Mouse (Mus musculus) hindbrain, embryonic 15.5 days (tissue): ENCODE data around the gene Wapl. TPM values are rescaled to one million over a fixed set of nuclear protein-coding genes. Genes with fewer than 3 reads are reported as not detected.

Experiments
- ATAC-seq: fragments of 200-750 bp; cut with Nextera tagmentation; 2 replicates; pipeline ENCODE4 v1.8.0; 2017; ENCODE audit warnings: low read depth, moderate number of reproducible peaks, moderate TSS enrichment; ENCODE audit not compliant: low FRiP score
- H3K27ac ChIP-seq: fragments of 300-500 bp; sonication (generic); replicated peaks from 2 replicates; pipeline ENCODE4 v1.5.1; 2015; ENCODE audit warnings: mild to moderate bottlenecking, inconsistent platforms
- H3K27me3 ChIP-seq: fragments of 300-500 bp; sonication (generic); 2 replicates; pipeline ENCODE4 v1.6.1; 2015; ENCODE audit warnings: control low read depth, inconsistent platforms
- H3K36me3 ChIP-seq: fragments of 300-500 bp; sonication (generic); 2 replicates; pipeline ENCODE4 v1.6.1; 2015; ENCODE audit warnings: control low read depth, inconsistent platforms
- H3K4me1 ChIP-seq: fragments of 300-500 bp; sonication (generic); replicated peaks from 2 replicates; pipeline ENCODE4 v1.6.1; 2015; ENCODE audit warnings: control low read depth, inconsistent platforms
- H3K4me2 ChIP-seq: fragments of 300-500 bp; sonication (generic); 2 replicates; pipeline ENCODE4 v1.6.1; 2015; ENCODE audit warnings: moderate library complexity, mild to moderate bottlenecking, inconsistent platforms
- H3K4me3 ChIP-seq: fragments of 300-500 bp; sonication (generic); 2 replicates; pipeline ENCODE4 v1.5.1; 2015; ENCODE audit warnings: mild to moderate bottlenecking, inconsistent platforms
- H3K9ac ChIP-seq: fragments of 300-500 bp; sonication (generic); 2 replicates; pipeline ENCODE4 v1.6.1; 2015; ENCODE audit warnings: inconsistent platforms
- H3K9me3 ChIP-seq: fragments of 300-500 bp; sonication (generic); 2 replicates; pipeline ENCODE4 v1.6.1; 2016; ENCODE audit warnings: control low read depth, inconsistent platforms
- WGBS: fragments of 180-500 bp; shearing (Covaris S2); methylation state at CpG from one replicate; pipeline ENCODE4 v1.1.7; 2015; 5-methylcytosine and 5-hydroxymethylcytosine counted together
- polyA plus RNA-seq: library from polyadenylated mRNA; unstranded; fragments of >200 nt; fragmentation: Nextera tagmentation; extraction: Ambion mirVana; gene quantifications from 2 replicates; pipeline ENCODE4 v1.2.1, GENCODE M21; 2015

The Wapl gene
- polyA plus RNA-seq, 1 experiment from 2014 or later, result 12.3 TPM

DNA sequence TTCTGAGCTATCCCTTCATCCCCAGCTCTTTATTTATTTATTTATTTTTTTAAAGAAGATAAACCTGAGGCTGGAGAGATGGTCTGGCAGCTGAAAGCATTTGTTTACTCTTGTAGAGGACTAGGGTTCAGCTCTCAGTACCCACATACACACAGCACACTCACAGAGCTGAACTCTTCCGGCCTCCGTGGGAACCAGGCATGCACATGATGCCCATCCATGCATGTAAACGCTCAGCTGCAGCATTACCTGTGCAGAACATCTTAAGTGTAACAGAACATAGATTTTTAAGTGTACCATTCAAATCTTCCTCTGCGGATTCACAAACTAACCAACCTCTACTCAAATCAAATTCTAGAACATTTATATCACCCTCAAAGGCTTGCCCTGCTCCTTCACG, 92.5 kb downstream of the Wapl start:
- peaks cover 16% of the 10 kb centered on the region for H3K4me1 ChIP-seq
- H3K27ac ChIP-seq, result no peak overlapping the region
- ATAC-seq, result no peak
- no peaks in the 10 kb centered on the region for H3K36me3 ChIP-seq
- H3K27me3 ChIP-seq, result no peaks in the 10 kb centered on the region
- H3K4me2 ChIP-seq, result no peak overlapping the region
- H3K9ac ChIP-seq, result no peak overlapping the region
- no peak overlapping the region for H3K4me3 ChIP-seq
- H3K9me3 ChIP-seq, result no peaks in the 10 kb centered on the region
- 95% methylated on average over 5 of the region's 5 CpGs for WGBS

DNA sequence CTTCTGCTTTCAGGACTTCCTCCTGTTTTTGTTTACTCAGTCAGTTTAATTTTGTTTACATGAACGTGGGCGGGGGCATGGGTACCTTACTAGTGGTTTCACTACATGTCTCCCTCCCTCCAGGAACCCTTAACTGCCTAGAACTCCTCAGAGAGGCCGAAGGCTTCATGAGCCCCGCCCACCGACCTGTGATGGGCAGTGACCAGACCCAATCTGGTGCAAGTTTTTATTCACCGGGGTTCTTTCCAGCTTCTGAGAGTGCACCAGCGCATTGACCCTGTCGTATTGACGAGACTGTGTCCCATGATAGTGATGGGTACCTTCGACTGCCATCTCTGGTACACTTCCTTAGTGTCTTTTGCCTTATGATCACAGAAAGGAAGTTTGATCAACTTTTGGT, 94.6 kb downstream of the Wapl start:
- 0% methylated on average over 10 of the region's 10 CpGs for WGBS

DNA sequence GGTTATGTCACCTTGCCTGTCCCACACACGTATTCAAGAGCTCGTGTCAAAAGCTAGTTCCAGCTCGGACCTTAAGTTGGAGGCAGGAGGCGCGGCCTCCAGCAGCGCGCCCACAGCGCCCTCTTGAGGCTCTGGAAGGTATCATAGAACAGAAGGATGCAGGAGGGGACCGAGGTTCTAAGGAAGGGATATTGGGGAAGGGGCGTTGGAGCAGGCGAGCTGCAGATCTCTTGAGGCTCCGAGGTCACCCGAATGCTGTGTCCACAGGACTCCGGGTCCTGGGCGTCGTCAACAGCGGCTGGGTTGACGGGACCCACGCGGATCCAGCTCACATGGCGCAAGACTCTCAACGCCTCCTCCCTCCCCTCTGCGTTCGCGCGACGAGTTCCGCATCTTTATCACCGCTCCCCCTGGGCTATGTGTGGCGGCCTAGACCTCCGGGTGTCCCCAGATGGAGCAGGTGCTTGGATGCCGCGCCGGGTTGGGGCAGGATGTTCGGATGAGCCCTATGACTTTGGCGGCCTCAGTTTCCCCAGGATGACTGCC, 95.4 kb downstream of the Wapl start:
- Histone ChIP-seq H3K9ac (peak overlapping the region; percentile 57), H3K4me1 (peaks cover 16% of the 10 kb centered on the region), H3K4me3 (peak overlapping the region; percentile 50), H3K4me2 (peak overlapping the region; percentile 97), H3K36me3 (no peaks in the 10 kb centered on the region), H3K27me3 (no peaks in the 10 kb centered on the region), H3K9me3 (no peaks in the 10 kb centered on the region), H3K27ac (no peak overlapping the region)
- WGBS, result under 1% methylated on average over 36 of the region's 36 CpGs
- peak; percentile 68 for ATAC-seq

More for the DNA sequence above, 94.6 kb downstream of the Wapl start:
- H3K4me3 ChIP-seq, result peak overlapping the region; percentile 50
- H3K9me3 ChIP-seq, result no peaks in the 10 kb centered on the region
- peak; percentile 36; the same call in 1 of the 2 replicates for ATAC-seq
- no peak overlapping the region for H3K9ac ChIP-seq
- H3K27me3 ChIP-seq, result no peaks in the 10 kb centered on the region
- H3K27ac ChIP-seq, result no peak overlapping the region
- H3K4me1 ChIP-seq, result peaks cover 16% of the 10 kb centered on the region
- H3K4me2 ChIP-seq, result peak overlapping the region; percentile 97
- H3K36me3 ChIP-seq, result no peaks in the 10 kb centered on the region

DNA sequence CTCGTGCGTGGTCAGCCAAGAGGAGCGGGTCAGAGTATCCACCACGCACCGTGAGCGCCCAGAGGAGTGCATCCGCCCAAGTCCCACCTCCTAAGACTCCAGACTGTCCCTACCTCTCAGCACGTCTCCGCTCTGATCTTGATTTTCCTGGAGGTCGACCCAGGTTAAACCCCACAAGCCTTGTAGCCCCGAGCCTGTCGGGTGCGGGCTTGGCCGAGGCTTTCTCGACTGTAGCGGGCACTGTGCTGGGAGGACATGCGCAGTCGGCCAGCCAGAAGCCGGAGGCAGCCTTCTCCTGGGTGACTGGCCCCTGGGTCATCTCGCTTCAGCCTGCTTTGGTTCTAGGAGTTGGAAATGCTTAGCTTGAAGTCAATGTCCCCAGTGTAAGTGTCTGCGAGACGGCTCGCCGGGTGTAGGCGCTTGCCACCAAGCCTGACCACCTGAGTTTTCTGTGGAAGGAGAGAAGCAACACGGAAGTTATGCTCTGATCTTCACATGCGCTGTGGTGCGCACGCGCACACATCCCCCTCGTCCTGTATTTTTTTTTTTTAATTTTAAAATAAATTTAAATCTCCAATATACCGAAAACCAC, 95.9 kb downstream of the Wapl start:
- H3K27me3 ChIP-seq, result no peaks in the 10 kb centered on the region

DNA sequence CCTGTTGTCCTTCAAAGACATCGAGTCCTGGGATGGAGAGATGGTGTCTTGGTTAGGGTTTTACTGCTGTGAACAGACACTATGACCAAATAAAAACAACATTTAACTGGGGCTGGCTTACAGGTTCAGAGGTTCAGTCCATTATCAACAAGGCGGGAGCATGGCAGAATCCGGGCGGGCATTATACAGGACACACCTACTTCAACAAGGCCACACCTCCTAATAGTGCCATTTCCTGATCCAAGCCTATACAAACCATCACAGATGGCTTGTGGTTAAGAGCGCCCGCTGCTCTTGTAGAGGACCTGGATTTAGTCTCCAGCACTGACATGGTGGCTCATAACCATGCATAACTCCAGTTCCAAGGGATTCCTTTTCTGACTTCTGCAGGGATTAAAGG, 96.7 kb downstream of the Wapl start:
- Histone ChIP-seq H3K4me3 (no peak overlapping the region), H3K4me2 (peak overlapping the region; percentile 97; the same call in 1 of the 2 replicates), H3K27me3 (no peaks in the 10 kb centered on the region), H3K36me3 (no peaks in the 10 kb centered on the region), H3K27ac (no peak overlapping the region), H3K9me3 (no peaks in the 10 kb centered on the region), H3K9ac (no peak overlapping the region), H3K4me1 (peaks cover 16% of the 10 kb centered on the region)
- no peak for ATAC-seq
- WGBS, result 88% methylated on average over 6 of the region's 6 CpGs

More for the DNA sequence above, 95.9 kb downstream of the Wapl start:
- H3K4me1 ChIP-seq, result peaks cover 16% of the 10 kb centered on the region
- no peak overlapping the region for H3K27ac ChIP-seq
- H3K9ac ChIP-seq, result peak overlapping the region; percentile 57
- peak overlapping the region; percentile 97 for H3K4me2 ChIP-seq
- no peaks in the 10 kb centered on the region for H3K36me3 ChIP-seq
- H3K9me3 ChIP-seq, result no peaks in the 10 kb centered on the region
- peak overlapping the region; percentile 50 for H3K4me3 ChIP-seq
- ATAC-seq, result peak; percentile 77
- 16% methylated on average over 32 of the region's 32 CpGs for WGBS

DNA sequence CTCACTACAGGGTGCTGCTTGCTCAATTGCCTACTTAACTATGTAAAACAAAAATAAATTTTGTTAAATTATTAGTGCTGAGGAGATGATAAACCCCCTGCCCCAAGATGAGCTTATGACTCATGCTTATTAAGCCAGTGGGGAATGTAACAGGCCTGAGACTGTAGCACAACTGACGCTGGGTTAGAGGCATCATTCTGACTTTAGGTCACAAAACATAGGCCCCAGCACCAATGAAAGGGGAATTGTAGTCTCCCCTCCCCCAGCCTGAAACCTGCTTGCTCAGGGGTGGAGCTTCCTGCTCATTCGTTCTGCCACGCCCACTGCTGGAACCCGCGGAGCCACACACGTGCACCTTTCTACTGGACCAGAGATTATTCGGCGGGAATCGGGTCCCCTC, 97.9 kb downstream of the Wapl start:
- no peak overlapping the region for H3K4me2 ChIP-seq
- 25% methylated on average over 9 of the region's 9 CpGs for WGBS
- no peak overlapping the region for H3K4me3 ChIP-seq
- H3K36me3 ChIP-seq, result no peaks in the 10 kb centered on the region
- H3K27me3 ChIP-seq, result no peaks in the 10 kb centered on the region
- no peaks in the 10 kb centered on the region for H3K9me3 ChIP-seq
- H3K9ac ChIP-seq, result no peak overlapping the region
- no peak overlapping the region for H3K27ac ChIP-seq
- peaks cover 16% of the 10 kb centered on the region for H3K4me1 ChIP-seq
- ATAC-seq, result no peak

DNA sequence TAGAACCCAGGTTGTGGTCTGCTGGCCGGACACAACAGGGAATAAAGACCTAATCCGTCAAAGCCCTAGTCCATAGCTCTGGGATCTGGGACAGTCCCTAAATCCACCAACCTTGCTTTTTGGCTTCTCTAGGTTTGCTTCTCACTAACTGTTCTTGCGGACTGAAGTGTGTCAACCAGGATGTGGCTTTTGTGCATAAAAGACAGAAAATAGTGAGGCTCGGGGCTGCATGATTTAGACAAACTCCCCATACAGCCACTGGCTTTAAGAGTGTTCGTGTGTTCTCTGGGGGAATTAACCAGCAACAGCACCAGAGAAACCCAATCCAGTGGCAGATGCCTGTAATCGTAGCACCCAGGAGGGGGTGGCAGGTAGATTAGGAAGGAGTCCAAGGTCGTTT, 98.4 kb downstream of the Wapl start:
- Histone ChIP-seq H3K4me3 (no peak overlapping the region), H3K4me1 (peaks cover 16% of the 10 kb centered on the region), H3K9ac (no peak overlapping the region), H3K27me3 (no peaks in the 10 kb centered on the region), H3K27ac (no peak overlapping the region), H3K36me3 (no peaks in the 10 kb centered on the region), H3K9me3 (no peaks in the 10 kb centered on the region), H3K4me2 (no peak overlapping the region)
- WGBS, result 64% methylated on average over 7 of the region's 7 CpGs
- ATAC-seq, result no peak

DNA sequence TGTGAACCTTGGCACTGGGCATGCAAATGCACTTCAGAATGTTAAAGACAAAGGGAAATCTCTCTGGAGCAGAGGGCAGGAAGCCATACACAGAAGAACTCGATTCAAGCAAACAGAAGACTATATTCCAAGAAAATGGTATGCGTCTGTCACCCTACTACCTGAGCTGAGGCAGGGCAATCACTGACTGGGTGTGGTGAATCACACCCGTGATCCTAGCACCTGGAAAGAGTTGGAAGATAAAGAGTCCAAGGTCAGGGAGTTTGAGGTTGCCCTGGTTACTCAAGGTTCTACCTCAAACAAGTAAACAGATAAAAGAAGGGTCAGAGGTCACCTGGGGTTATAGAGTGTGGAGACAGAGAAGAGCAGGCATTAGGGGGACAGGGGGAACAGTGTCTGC, 100.0 kb downstream of the Wapl start:
- Histone ChIP-seq H3K9ac (no peak overlapping the region), H3K4me2 (no peak overlapping the region), H3K9me3 (no peaks in the 10 kb centered on the region), H3K4me3 (no peak overlapping the region), H3K36me3 (no peaks in the 10 kb centered on the region), H3K4me1 (peaks cover 11% of the 10 kb centered on the region), H3K27ac (no peak overlapping the region), H3K27me3 (no peaks in the 10 kb centered on the region)
- ATAC-seq, result no peak
- WGBS, result 85% methylated on average over 3 of the region's 3 CpGs

DNA sequence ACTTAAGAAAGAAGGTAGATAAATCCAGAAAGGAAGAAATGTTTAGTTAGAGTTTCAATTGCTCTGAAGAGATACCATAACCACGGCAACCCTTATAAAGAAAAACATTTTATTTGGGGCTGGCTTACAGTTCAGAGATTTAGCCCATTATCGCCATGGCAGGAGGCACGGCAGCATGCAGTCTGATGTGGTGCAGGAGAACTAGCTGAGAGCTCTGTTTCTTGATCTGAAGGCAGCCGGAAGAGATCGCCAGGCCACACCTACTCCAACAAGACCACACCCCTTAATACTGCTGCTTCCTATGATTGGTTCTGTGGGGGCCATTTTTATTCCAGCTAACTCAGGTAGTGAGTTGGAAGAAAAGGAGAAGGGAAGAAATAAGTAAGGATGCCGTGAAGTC, 100.5 kb downstream of the Wapl start:
- Histone ChIP-seq H3K9me3 (no peaks in the 10 kb centered on the region), H3K9ac (no peak overlapping the region), H3K36me3 (no peaks in the 10 kb centered on the region), H3K4me2 (no peak overlapping the region), H3K4me3 (no peak overlapping the region), H3K4me1 (peaks cover 6% of the 10 kb centered on the region), H3K27ac (no peak overlapping the region), H3K27me3 (no peaks in the 10 kb centered on the region)
- 86% methylated on average over 6 of the region's 6 CpGs for WGBS
- ATAC-seq, result no peak

DNA sequence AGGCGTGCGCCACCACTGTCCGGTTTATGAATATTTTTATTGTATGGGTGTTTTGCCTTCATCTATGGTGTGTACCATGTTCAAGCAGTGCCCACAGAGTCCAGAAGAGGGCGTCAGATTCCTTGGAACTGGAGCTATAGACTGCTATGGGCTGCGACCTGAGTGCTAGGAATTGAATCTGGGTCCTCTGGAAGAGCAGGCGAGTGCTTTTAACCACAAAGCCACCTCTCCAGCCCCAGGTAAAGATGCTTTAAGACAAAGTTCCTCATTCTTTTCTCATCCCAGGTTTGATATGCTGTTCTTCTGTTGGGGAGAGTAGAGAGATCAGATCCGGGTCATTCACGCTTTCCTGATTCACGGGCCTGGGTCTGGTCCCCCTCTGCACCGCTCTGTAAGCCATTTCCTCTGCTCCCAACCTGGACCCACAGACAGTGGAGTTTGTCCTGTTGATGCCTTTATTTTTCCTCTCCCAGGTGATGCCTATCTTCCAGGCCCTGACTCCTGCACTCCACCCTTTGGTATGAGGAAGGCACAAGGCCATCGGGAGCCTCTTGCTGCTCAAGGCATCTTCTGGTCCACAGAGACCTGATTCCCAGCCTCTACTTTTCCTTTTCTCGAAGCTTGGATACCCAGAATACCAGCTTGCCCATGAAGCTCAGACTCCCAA, 103.1 kb downstream of the Wapl start:
- ATAC-seq, result no peak
- Histone ChIP-seq H3K9me3 (no peaks in the 10 kb centered on the region), H3K9ac (no peak overlapping the region), H3K4me3 (no peak overlapping the region), H3K36me3 (no peaks in the 10 kb centered on the region), H3K4me2 (no peak overlapping the region), H3K4me1 (no peaks in the 10 kb centered on the region), H3K27me3 (no peaks in the 10 kb centered on the region), H3K27ac (no peak overlapping the region)
- 88% methylated on average over 12 of the region's 12 CpGs for WGBS

DNA sequence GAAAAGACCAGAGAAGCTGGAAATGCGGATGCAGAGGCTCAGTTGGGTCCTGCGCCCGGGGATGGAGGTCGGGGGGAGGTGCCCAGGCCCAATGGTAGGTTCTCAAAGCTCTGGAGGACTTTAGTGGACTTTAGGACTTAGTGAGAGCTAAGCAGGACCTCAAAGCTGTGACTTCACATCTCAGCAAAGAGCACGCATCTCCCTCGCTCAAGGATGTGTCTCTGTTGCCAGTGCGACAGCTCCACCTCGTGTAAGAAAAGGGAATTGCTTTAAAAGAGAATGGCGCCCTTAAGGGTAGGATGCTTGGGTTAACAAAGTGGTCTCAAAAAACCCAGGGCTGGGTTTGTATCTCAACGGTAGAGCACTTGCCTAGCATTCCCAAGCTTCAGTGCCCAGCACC, 104.1 kb downstream of the Wapl start:
- peak; percentile 62; the same call in 1 of the 2 replicates for ATAC-seq
- H3K27me3 ChIP-seq, result no peaks in the 10 kb centered on the region
- H3K4me2 ChIP-seq, result no peak overlapping the region
- no peaks in the 10 kb centered on the region for H3K9me3 ChIP-seq
- H3K9ac ChIP-seq, result no peak overlapping the region
- 19% methylated on average over 10 of the region's 10 CpGs for WGBS
- no peaks in the 10 kb centered on the region for H3K4me1 ChIP-seq
- no peak overlapping the region for H3K27ac ChIP-seq
- H3K4me3 ChIP-seq, result no peak overlapping the region
- no peaks in the 10 kb centered on the region for H3K36me3 ChIP-seq

DNA sequence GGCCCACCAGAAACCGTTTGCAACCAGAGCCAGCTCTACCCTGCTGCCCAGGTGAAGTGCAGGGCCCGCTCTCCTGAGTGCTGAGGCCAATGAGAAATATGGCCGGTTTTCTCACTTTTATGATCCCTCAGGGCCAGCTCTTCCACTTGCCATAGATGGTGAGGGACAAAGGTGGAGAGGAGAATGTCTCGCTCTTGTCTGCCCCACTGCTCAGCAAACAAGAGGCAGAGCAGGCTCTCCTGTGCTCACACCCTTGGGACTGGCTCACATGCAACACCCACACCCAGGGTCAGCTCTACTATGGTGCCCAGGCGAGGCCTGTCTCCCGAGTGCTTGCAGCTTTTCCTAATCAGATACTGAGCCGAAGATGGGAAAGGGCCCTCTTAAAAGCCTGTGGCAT, 105.0 kb downstream of the Wapl start:
- H3K4me3 ChIP-seq, result no peak overlapping the region

More for the DNA sequence above, 105.0 kb downstream of the Wapl start:
- Histone ChIP-seq H3K4me2 (no peak overlapping the region), H3K27me3 (no peaks in the 10 kb centered on the region), H3K9ac (no peak overlapping the region), H3K27ac (no peak overlapping the region), H3K9me3 (no peaks in the 10 kb centered on the region), H3K4me1 (no peaks in the 10 kb centered on the region), H3K36me3 (no peaks in the 10 kb centered on the region)
- WGBS, result 87% methylated on average over 7 of the region's 7 CpGs
- ATAC-seq, result no peak
